Mouse (Mus musculus) lung, adult 2 months (tissue): ENCODE measurements around the gene Abi1.

Experiments used
- CTCF ChIP-seq: fragments of 200-500 bp; IDR thresholded peaks from 2 replicates; pipeline ENCODE4 v1.5.1; 2011; ENCODE audit warnings: mild to moderate bottlenecking, low read length, control low read depth; ENCODE audit not compliant: insufficient read depth
- POLR2A ChIP-seq: fragments of 200-500 bp; IDR thresholded peaks from 2 replicates; pipeline ENCODE4 v1.6.1; 2011; ENCODE audit warnings: low read depth, mild to moderate bottlenecking, control low read depth, low read length, borderline replicate concordance; ENCODE audit errors: extremely low read depth

GRCm38 (mm10) chr2:22977387-22977973 is 62.6 kb downstream of the Abi1 start:
- no peak for TF ChIP-seq POLR2A
- TF ChIP-seq CTCF: no peak
